Mouse (Mus musculus): Measurements from ENCODE around the gene Rnf225.
"Not testable (repeated sequence)": the region's sequence is repeated elsewhere in the genome, so short reads cannot be mapped to it uniquely, and the experiment has no call there.

Rnf225 gene

GRCm38 (mm10) chr7:12927191-12927680 lies at the start of gene Rnf225:
Gene Rnf225, plus strand, starts transcription at chr7:12927416.
- DNase-seq = no peak

GRCm38 (mm10) chr7:12880036-12880435 lies 47.2 kb upstream of the Rnf225 start:
- DNase-seq = no peak

- DNase-seq = not testable (repeated sequence)
Measured at GRCm38 (mm10) chr7:12880497-12880896, 46.7 kb upstream of the Rnf225 start.

- peak; percentile 97 for DNase-seq
Measured at GRCm38 (mm10) chr7:12880911-12881660, 46.1 kb upstream of the Rnf225 start, which contains the start of gene Zfp128. Gene Zfp128, plus strand, starts transcription at chr7:12881177.

- no peak for DNase-seq
Measured at GRCm38 (mm10) chr7:12886563-12887266, 40.5 kb upstream of the Rnf225 start.

GRCm38 (mm10) chr7:12887585-12887984 lies 39.6 kb upstream of the Rnf225 start:
- DNase-seq = no peak

GRCm38 (mm10) chr7:12890928-12891327 lies 36.3 kb upstream of the Rnf225 start:
- no peak for DNase-seq

- no peak for DNase-seq
Measured at GRCm38 (mm10) chr7:12891334-12891733, 35.9 kb upstream of the Rnf225 start.

GRCm38 (mm10) chr7:12897655-12898410 lies 29.4 kb upstream of the Rnf225 start, which contains the start of gene Zscan22:
Gene Zscan22, plus strand, starts transcription at chr7:12897815.
- peak; percentile 97 for DNase-seq

- no peak for DNase-seq
Measured at GRCm38 (mm10) chr7:12901517-12901916, 25.7 kb upstream of the Rnf225 start.

- DNase-seq = no peak
Measured at GRCm38 (mm10) chr7:12903623-12904022, 23.6 kb upstream of the Rnf225 start.

- DNase-seq = no peak
Measured at GRCm38 (mm10) chr7:12905146-12905545, 22.1 kb upstream of the Rnf225 start.

- DNase-seq = peak; percentile 75
Measured at GRCm38 (mm10) chr7:12909498-12909962, 17.7 kb upstream of the Rnf225 start.

- DNase-seq = peak; percentile 70
Measured at GRCm38 (mm10) chr7:12910181-12910668, 17.0 kb upstream of the Rnf225 start.

GRCm38 (mm10) chr7:12913556-12913955 lies 13.7 kb upstream of the Rnf225 start:
- no peak for DNase-seq

- not testable (repeated sequence) for DNase-seq
Measured at GRCm38 (mm10) chr7:12920495-12920894, 6.7 kb upstream of the Rnf225 start.

GRCm38 (mm10) chr7:12921318-12921704 lies 5.9 kb upstream of the Rnf225 start:
- no peak for DNase-seq

GRCm38 (mm10) chr7:12921705-12922465 lies 5.3 kb upstream of the Rnf225 start, which contains the start of gene Rps5:
Gene Rps5, plus strand, starts transcription at chr7:12922290.
- DNase-seq = peak; percentile 99

- no peak for DNase-seq
Measured at GRCm38 (mm10) chr7:12922729-12923128, 4.5 kb upstream of the Rnf225 start.

GRCm38 (mm10) chr7:12926316-12926715 lies 900 bp upstream of the Rnf225 start:
- DNase-seq = no peak

GRCm38 (mm10) chr7:12927693-12928589 lies 725 bp downstream of the Rnf225 start:
- DNase-seq = peak; percentile 52

Measured in right cerebral cortex, adult 18-20 months (tissue).